16 mouse cellular contexts compared by ENCODE assay signal in genomic region chr12:112825901-112826300, GRCm38 (mm10). TPM values are rescaled to one million over a fixed set of nuclear protein-coding genes. Genes with fewer than 3 reads are reported as not detected.
DNase-seq lines count a peak whose midpoint lies in the region; ATAC-seq and TF ChIP-seq lines count a peak whose summit lies in the region.
"Had no signal": no experiment of that assay in that cellular context is flagged by ENCODE, and none has a peak within 500 bp of the region (broad histone marks: within the 10 kb centered on the region; RNA-seq: fewer than 3 reads in every experiment).

No protein-coding gene starts in this region.

- dilution Hi-C loops in CH12.LX (cut with MboI; ENCODE audit: extremely low pct_ligation_motif_present, extremely low pct_unique_long_range_greater_than_20kb, low sequenced_read_pairs) = no loop called here

- no peak overlapping the region for H3K27ac ChIP-seq in forebrain, embryonic 12.5 days
- H3K27ac ChIP-seq in forebrain, embryonic 15.5 days (replicated peaks) = no peak overlapping the region
- H3K27ac ChIP-seq in limb, embryonic 12.5 days = no peak overlapping the region
- no peak overlapping the region for H3K27ac ChIP-seq in limb, embryonic 10.5 days
- H3K27ac ChIP-seq in CH12.LX (ENCODE audit: insufficient read depth, low read depth) = no peak overlapping the region
- no peak overlapping the region for H3K27ac ChIP-seq in limb, embryonic 14.5 days (replicated peaks; ENCODE audit: low read depth, low read length)

- H3K4me3 ChIP-seq in forebrain, embryonic 12.5 days (replicated peaks) = 0 out of 2 replicates have a peak overlapping the region, but pooled peaks have one; percentile 2
- H3K4me3 ChIP-seq in forebrain, embryonic 15.5 days = no peak overlapping the region
- no peak overlapping the region for H3K4me3 ChIP-seq in limb, embryonic 12.5 days (replicated peaks)
- no peak overlapping the region for H3K4me3 ChIP-seq in limb, embryonic 10.5 days
- H3K4me3 ChIP-seq in CH12.LX (replicated peaks in 1 of 3; ENCODE audit: low read depth in 2 of 3, low read length in 2 of 3, poor library complexity in 1 of 3) = no peak overlapping the region
- no peak overlapping the region for H3K4me3 ChIP-seq in limb, embryonic 14.5 days (replicated peaks; ENCODE audit: low read length)

- H3K4me2 ChIP-seq in forebrain, embryonic 12.5 days = peak overlapping the region; percentile 88; the same call in 1 of the 2 replicates
- H3K4me2 ChIP-seq in forebrain, embryonic 15.5 days (replicated peaks) = no peak overlapping the region
- peak overlapping the region; percentile 9 for H3K4me2 ChIP-seq in limb, embryonic 12.5 days
- peak overlapping the region; percentile 19; the same call in 1 of the 2 replicates for H3K4me2 ChIP-seq in CH12.LX (ENCODE audit: insufficient read depth, low read depth, poor library complexity, severe bottlenecking)
- 0 out of 2 replicates have a peak overlapping the region, but pooled peaks have one; percentile 7 for H3K4me2 ChIP-seq in limb, embryonic 14.5 days (replicated peaks; ENCODE audit: low read depth, low read length, severe bottlenecking)

- H3K9me3 ChIP-seq in forebrain, embryonic 12.5 days = no peaks in the 10 kb centered on the region
- H3K9me3 ChIP-seq in forebrain, embryonic 15.5 days = no peaks in the 10 kb centered on the region
- H3K9me3 ChIP-seq in limb, embryonic 12.5 days = no peaks in the 10 kb centered on the region
- no peaks in the 10 kb centered on the region for H3K9me3 ChIP-seq in limb, embryonic 10.5 days (replicated peaks)
- no peaks in the 10 kb centered on the region for H3K9me3 ChIP-seq in CH12.LX (replicated peaks; ENCODE audit: low read length)
- H3K9me3 ChIP-seq in limb, embryonic 14.5 days (ENCODE audit: control insufficient read depth, low read length) = no peaks in the 10 kb centered on the region

- WGBS in forebrain, embryonic 12.5 days = 92% methylated on average over 5 of the region's 5 CpGs
- 85% methylated on average over 5 of the region's 5 CpGs for WGBS in forebrain, embryonic 15.5 days
- WGBS in limb, embryonic 12.5 days = 84% methylated on average over 5 of the region's 5 CpGs
- WGBS in limb, embryonic 10.5 days = 88% methylated on average over 5 of the region's 5 CpGs
- 74% methylated on average over 5 of the region's 5 CpGs for WGBS in limb, embryonic 14.5 days

- TF ChIP-seq RAD21 in CH12.LX (IDR thresholded peaks at IDR 0.05; ENCODE audit: low read depth, low read length) = no peak

- in situ Hi-C loops in CH12.LX (cut with MboI; ENCODE audit: low pct_ligation_motif_present, low pct_unique_long_range_greater_than_20kb, low sequenced_read_pairs) = no loop called here

- TF ChIP-seq CTCF in CH12.LX (conservative IDR thresholded peaks at IDR 0.05 in 1 of 2, IDR thresholded peaks at IDR 0.05 in 1 of 2; ENCODE audit: low read depth in 2 of 2, low read length in 2 of 2) = no peak

- H3K4me1 ChIP-seq in forebrain, embryonic 12.5 days = peaks cover 63% of the 10 kb centered on the region
- H3K4me1 ChIP-seq in forebrain, embryonic 15.5 days = peaks cover 47% of the 10 kb centered on the region
- peaks cover 57% of the 10 kb centered on the region for H3K4me1 ChIP-seq in limb, embryonic 12.5 days (replicated peaks)
- H3K4me1 ChIP-seq in limb, embryonic 10.5 days = peaks cover 36% of the 10 kb centered on the region
- H3K4me1 ChIP-seq in CH12.LX (ENCODE audit: control insufficient read depth in 1 of 2, insufficient read depth in 2 of 2) = peaks cover 21 to 61% of the 10 kb centered on the region in 2 experiments
- H3K4me1 ChIP-seq in limb, embryonic 14.5 days (ENCODE audit: control insufficient read depth, insufficient read depth, low read length) = peaks cover 26% of the 10 kb centered on the region

- peaks cover 62% of the 10 kb centered on the region for H3K36me3 ChIP-seq in forebrain, embryonic 12.5 days (replicated peaks)
- peaks cover 23% of the 10 kb centered on the region; the same call in 1 of the 2 replicates for H3K36me3 ChIP-seq in forebrain, embryonic 15.5 days
- H3K36me3 ChIP-seq in limb, embryonic 12.5 days = peaks cover 64% of the 10 kb centered on the region
- H3K36me3 ChIP-seq in limb, embryonic 10.5 days = peaks cover 70% of the 10 kb centered on the region
- H3K36me3 ChIP-seq in CH12.LX (replicated peaks in 1 of 2; ENCODE audit: control insufficient read depth in 1 of 2, insufficient read depth in 1 of 2, low read length in 1 of 2) = peaks cover 41 to 68% of the 10 kb centered on the region in 2 experiments
- H3K36me3 ChIP-seq in limb, embryonic 14.5 days (ENCODE audit: control insufficient read depth, insufficient read depth, low read length) = peaks cover 58% of the 10 kb centered on the region

- H3K79me2 ChIP-seq in CH12.LX (replicated peaks; ENCODE audit: control insufficient read depth, extremely low read depth, insufficient read depth, poor library complexity, severe bottlenecking) = peaks cover 76% of the 10 kb centered on the region

- H3K9ac ChIP-seq in forebrain, embryonic 12.5 days = 0 out of 2 replicates have a peak overlapping the region, but pooled peaks have one; percentile 99
- no peak overlapping the region for H3K9ac ChIP-seq in forebrain, embryonic 15.5 days (replicated peaks)
- 0 out of 2 replicates have a peak overlapping the region, but pooled peaks have one; percentile 19 for H3K9ac ChIP-seq in limb, embryonic 12.5 days (replicated peaks)
- no peak overlapping the region for H3K9ac ChIP-seq in CH12.LX (ENCODE audit: insufficient read depth, low read depth)
- peak overlapping the region; percentile 25; the same call in 1 of the 2 replicates for H3K9ac ChIP-seq in limb, embryonic 14.5 days (ENCODE audit: low read depth, low read length, severe bottlenecking)

- ATAC-seq in forebrain, embryonic 12.5 days (ENCODE audit: low FRiP score) = no peak
- no peak for ATAC-seq in forebrain, embryonic 15.5 days (replicated peaks)
- no peak for ATAC-seq in limb, embryonic 12.5 days (ENCODE audit: insufficient number of reproducible peaks, insufficient read depth, low FRiP score, low TSS enrichment, low read depth)
- no peak for ATAC-seq in limb, embryonic 14.5 days (ENCODE audit: low FRiP score, low read depth)
- ATAC-seq: Patski had no signal

- no peak for DNase-seq in limb, embryonic 10.5 days (ENCODE audit: low spot score)
- no peak for DNase-seq in CH12.LX (ENCODE audit: extremely low read depth)
- DNase-seq in limb, embryonic 14.5 days (ENCODE audit: low spot score) = no peak
- no peak for DNase-seq in c-Kit-positive CD71-positive TER-119-positive erythroid progenitor cells, embryonic 14.5 days (ENCODE audit: low spot score)
- no peak for DNase-seq in urinary bladder, postnatal 36 days (ENCODE audit: low spot score in 2 of 2)
- DNase-seq: adrenal gland, postnatal 14 days; cerebellum, adult 18-20 months; embryo, embryonic 11 days; heart, postnatal 14 days; kidney, adult 9 months; thymus, postnatal 14 days had no signal

- no peaks in the 10 kb centered on the region for H3K27me3 ChIP-seq in forebrain, embryonic 12.5 days
- H3K27me3 ChIP-seq in forebrain, embryonic 15.5 days = no peaks in the 10 kb centered on the region
- H3K27me3 ChIP-seq in limb, embryonic 12.5 days = no peaks in the 10 kb centered on the region
- no peaks in the 10 kb centered on the region for H3K27me3 ChIP-seq in limb, embryonic 10.5 days (ENCODE audit: low read depth, poor library complexity, severe bottlenecking)
- H3K27me3 ChIP-seq in CH12.LX (replicated peaks) = no peaks in the 10 kb centered on the region
- H3K27me3 ChIP-seq in limb, embryonic 14.5 days (ENCODE audit: control insufficient read depth, insufficient read depth, low read length) = no peaks in the 10 kb centered on the region
- H3K27me3 ChIP-seq: Patski had no signal

- TF ChIP-seq EP300 in CH12.LX (IDR thresholded peaks at IDR 0.05; ENCODE audit: low read length) = no peak

- no peak for TF ChIP-seq POLR2A in CH12.LX (IDR thresholded peaks at IDR 0.05; ENCODE audit: low read depth, low read length)
- TF ChIP-seq POLR2A in limb, embryonic 14.5 days (IDR thresholded peaks at IDR 0.05; ENCODE audit: borderline replicate concordance, extremely low read depth, insufficient read depth, insufficient read length) = no peak

RNA-seq across cellular contexts. Expression of gene Cdca4, which starts 3.3 kb away (rescaled TPM):
- 144 and 149 TPM in 2 replicates for polyA plus RNA-seq in forebrain, embryonic 12.5 days (2016; fragmentation: Nextera tagmentation; extraction: Ambion mirVana)
- 81.3 and 82.0 TPM in 2 replicates for polyA plus RNA-seq in forebrain, embryonic 15.5 days (2015; fragmentation: Nextera tagmentation; extraction: Ambion mirVana)
- polyA plus RNA-seq in limb, embryonic 12.5 days (2016; fragmentation: Nextera tagmentation; extraction: Ambion mirVana) = 166 TPM in 2 replicates
- 204 and 206 TPM in 2 replicates for polyA plus RNA-seq in limb, embryonic 10.5 days (2016; fragmentation: Nextera tagmentation; extraction: Ambion mirVana)
- total RNA-seq in CH12.LX (2012; rRNA removed) = 78.0 and 90.6 TPM in 2 replicates
- 111 and 128 TPM in 2 replicates for total RNA-seq in CH12.LX (2014; rRNA removed)
- polyA plus RNA-seq in CH12.LX (2012; ENCODE audit: insufficient read length, low read depth) = 68.3 and 78.0 TPM in 2 replicates
- polyA plus RNA-seq in limb, embryonic 14.5 days (2012; rRNA removed) = 81.0 and 89.9 TPM in 2 replicates
- polyA plus RNA-seq in limb, embryonic 14.5 days (2014; fragmentation: Nextera tagmentation; extraction: Ambion mirVana) = 113 and 126 TPM in 2 replicates

RNA-seq across cellular contexts. Expression of gene Clba1, which starts 17.2 kb away (rescaled TPM):
- 13.7 and 15.6 TPM in 2 replicates for polyA plus RNA-seq in forebrain, embryonic 12.5 days (2016; fragmentation: Nextera tagmentation; extraction: Ambion mirVana)
- polyA plus RNA-seq in forebrain, embryonic 15.5 days (2015; fragmentation: Nextera tagmentation; extraction: Ambion mirVana) = 16.9 and 18.5 TPM in 2 replicates
- polyA plus RNA-seq in limb, embryonic 12.5 days (2016; fragmentation: Nextera tagmentation; extraction: Ambion mirVana) = 9.2 and 9.3 TPM in 2 replicates
- 7.9 and 8.4 TPM in 2 replicates for polyA plus RNA-seq in limb, embryonic 10.5 days (2016; fragmentation: Nextera tagmentation; extraction: Ambion mirVana)
- total RNA-seq in CH12.LX (2012; rRNA removed) (3.1 and 3.5 TPM in 2 replicates), CH12.LX (2014; rRNA removed) (2.5 TPM in 2 replicates)
- polyA plus RNA-seq in CH12.LX (2012; ENCODE audit: insufficient read length, low read depth) = 3.0 and 3.5 TPM in 2 replicates
- 3.7 and 4.8 TPM in 2 replicates for polyA plus RNA-seq in limb, embryonic 14.5 days (2012; rRNA removed)
- polyA plus RNA-seq in limb, embryonic 14.5 days (2014; fragmentation: Nextera tagmentation; extraction: Ambion mirVana) = 5.7 and 6.2 TPM in 2 replicates

RNA-seq across cellular contexts. Expression of gene Ahnak2, which starts 23.4 kb away (rescaled TPM):
- polyA plus RNA-seq in forebrain, embryonic 12.5 days (2016; fragmentation: Nextera tagmentation; extraction: Ambion mirVana) = 0.05 and 0.19 TPM in 2 replicates
- polyA plus RNA-seq in forebrain, embryonic 15.5 days (2015; fragmentation: Nextera tagmentation; extraction: Ambion mirVana) = 0.92 and 1.1 TPM in 2 replicates
- 0.23 and 0.26 TPM in 2 replicates for polyA plus RNA-seq in limb, embryonic 12.5 days (2016; fragmentation: Nextera tagmentation; extraction: Ambion mirVana)
- 0.15 and 0.18 TPM in 2 replicates for polyA plus RNA-seq in limb, embryonic 10.5 days (2016; fragmentation: Nextera tagmentation; extraction: Ambion mirVana)
- 16.2 and 27.7 TPM in 2 replicates for total RNA-seq in CH12.LX (2012; rRNA removed)
- total RNA-seq in CH12.LX (2014; rRNA removed) = 2.0 and 3.1 TPM in 2 replicates
- 14.4 and 14.6 TPM in 2 replicates for polyA plus RNA-seq in CH12.LX (2012; ENCODE audit: insufficient read length, low read depth)
- polyA plus RNA-seq in limb, embryonic 14.5 days (2012; rRNA removed) = 2.1 and 2.5 TPM in 2 replicates
- 3.3 TPM in 2 replicates for polyA plus RNA-seq in limb, embryonic 14.5 days (2014; fragmentation: Nextera tagmentation; extraction: Ambion mirVana)
- total RNA-seq: megakaryocyte progenitor cell, adult 5-6 weeks had no signal

RNA-seq across cellular contexts. Expression of gene Gpr132, which starts 42.1 kb away (rescaled TPM):
- polyA plus RNA-seq in forebrain, embryonic 12.5 days (2016; fragmentation: Nextera tagmentation; extraction: Ambion mirVana) = not detected in 2 replicates
- not detected in 2 replicates for polyA plus RNA-seq in forebrain, embryonic 15.5 days (2015; fragmentation: Nextera tagmentation; extraction: Ambion mirVana)
- 0.08 TPM in 1 of 2 replicates, not detected in the other for polyA plus RNA-seq in limb, embryonic 12.5 days (2016; fragmentation: Nextera tagmentation; extraction: Ambion mirVana)
- 0.11 TPM in 1 of 2 replicates, not detected in the other for polyA plus RNA-seq in limb, embryonic 10.5 days (2016; fragmentation: Nextera tagmentation; extraction: Ambion mirVana)
- total RNA-seq in CH12.LX (2012; rRNA removed) = 31.1 and 44.7 TPM in 2 replicates
- 19.4 and 24.4 TPM in 2 replicates for total RNA-seq in CH12.LX (2014; rRNA removed)
- polyA plus RNA-seq in CH12.LX (2012; ENCODE audit: insufficient read length, low read depth) = 50.9 and 62.1 TPM in 2 replicates
- 0.50 and 0.63 TPM in 2 replicates for polyA plus RNA-seq in limb, embryonic 14.5 days (2012; rRNA removed)
- polyA plus RNA-seq in limb, embryonic 14.5 days (2014; fragmentation: Nextera tagmentation; extraction: Ambion mirVana) = 0.29 and 0.36 TPM in 2 replicates
- polyA plus RNA-seq: Patski had no signal

Comparison
In these comparisons a context has a peak if more than half of its experiments do, and no peak if none do; other contexts are left out.
1. H3K9ac ChIP-seq: peak in forebrain, embryonic 12.5 days (single experiment), limb, embryonic 12.5 days (single experiment) and limb, embryonic 14.5 days (single experiment); none in forebrain, embryonic 15.5 days (single experiment) and CH12.LX (single experiment).